Mouse (Mus musculus) olfactory bulb, adult 2 months (tissue): ENCODE data around the gene Cep89.

Experiments used
- CTCF ChIP-seq: fragments of 200-500 bp; IDR thresholded peaks from 2 replicates; pipeline ENCODE4 v1.5.1; 2012; ENCODE audit warnings: low read depth, mild to moderate bottlenecking, low read length, moderate library complexity; ENCODE audit not compliant: insufficient read depth
- POLR2A ChIP-seq: fragments of 200-500 bp; IDR thresholded peaks from 2 replicates; pipeline ENCODE4 v1.6.1; 2012; ENCODE audit warnings: mild to moderate bottlenecking, low read depth, low read length, moderate library complexity; ENCODE audit not compliant: insufficient read depth

- TF ChIP-seq CTCF = no peak
- no peak for TF ChIP-seq POLR2A
These were observed 940 bp upstream of the Cep89 start for GRCm38 (mm10) chr7:35395734-35396456.
